Mouse (Mus musculus): ENCODE results near the gene Ccdc153.

The Ccdc153 gene

GRCm38 (mm10) chr9:44240399-44240798 lies at the start of gene Ccdc153:
Ccdc153 (plus strand) TSS chr9:44240676.
- no peak for DNase-seq

- DNase-seq = no peak
Observed at GRCm38 (mm10) chr9:44191166-44191565, 49.3 kb upstream of the Ccdc153 start.

- no peak for DNase-seq
Observed at GRCm38 (mm10) chr9:44192312-44192711, 48.2 kb upstream of the Ccdc153 start.

- DNase-seq = no peak
Observed at GRCm38 (mm10) chr9:44192794-44193193, 47.7 kb upstream of the Ccdc153 start.

GRCm38 (mm10) chr9:44194000-44194399 lies 46.5 kb upstream of the Ccdc153 start:
- no peak for DNase-seq

GRCm38 (mm10) chr9:44196354-44196753 lies 44.1 kb upstream of the Ccdc153 start:
- no peak for DNase-seq

GRCm38 (mm10) chr9:44199166-44199565 lies 41.3 kb upstream of the Ccdc153 start:
- no peak for DNase-seq

- DNase-seq = no peak
Observed at GRCm38 (mm10) chr9:44199580-44199979, 40.9 kb upstream of the Ccdc153 start.

- DNase-seq = no peak
Observed at GRCm38 (mm10) chr9:44200458-44200857, 40.0 kb upstream of the Ccdc153 start.

- DNase-seq = no peak
Observed at GRCm38 (mm10) chr9:44207840-44208239, 32.6 kb upstream of the Ccdc153 start.

- no peak for DNase-seq
Observed at GRCm38 (mm10) chr9:44209416-44209815, 31.1 kb upstream of the Ccdc153 start.

- DNase-seq = no peak
Observed at GRCm38 (mm10) chr9:44212406-44212805, 28.1 kb upstream of the Ccdc153 start.

- no peak for DNase-seq
Observed at GRCm38 (mm10) chr9:44213538-44213937, 26.9 kb upstream of the Ccdc153 start.

GRCm38 (mm10) chr9:44225993-44226392 lies 14.5 kb upstream of the Ccdc153 start:
- DNase-seq = no peak

GRCm38 (mm10) chr9:44231609-44232008 lies 8.9 kb upstream of the Ccdc153 start:
- DNase-seq = no peak

GRCm38 (mm10) chr9:44233021-44233801 lies 7.3 kb upstream of the Ccdc153 start:
- no peak for DNase-seq

GRCm38 (mm10) chr9:44233802-44234478 lies 6.5 kb upstream of the Ccdc153 start, which contains the start of gene Cbl:
Cbl (minus strand) TSS chr9:44234049.
- peak; percentile 99 for DNase-seq

GRCm38 (mm10) chr9:44234479-44235427 lies 5.7 kb upstream of the Ccdc153 start:
- no peak for DNase-seq

GRCm38 (mm10) chr9:44236601-44237000 lies 3.9 kb upstream of the Ccdc153 start:
- no peak for DNase-seq

GRCm38 (mm10) chr9:44237128-44237527 lies 3.3 kb upstream of the Ccdc153 start:
- no peak for DNase-seq

GRCm38 (mm10) chr9:44238501-44239190 lies 1.8 kb upstream of the Ccdc153 start:
- DNase-seq = no peak

GRCm38 (mm10) chr9:44239447-44239846 lies 1.0 kb upstream of the Ccdc153 start:
- DNase-seq = peak; percentile 79

Data from retina, postnatal 1 day (tissue).